18 mouse cellular contexts compared by ENCODE assay signal in the genomic region with DNA sequence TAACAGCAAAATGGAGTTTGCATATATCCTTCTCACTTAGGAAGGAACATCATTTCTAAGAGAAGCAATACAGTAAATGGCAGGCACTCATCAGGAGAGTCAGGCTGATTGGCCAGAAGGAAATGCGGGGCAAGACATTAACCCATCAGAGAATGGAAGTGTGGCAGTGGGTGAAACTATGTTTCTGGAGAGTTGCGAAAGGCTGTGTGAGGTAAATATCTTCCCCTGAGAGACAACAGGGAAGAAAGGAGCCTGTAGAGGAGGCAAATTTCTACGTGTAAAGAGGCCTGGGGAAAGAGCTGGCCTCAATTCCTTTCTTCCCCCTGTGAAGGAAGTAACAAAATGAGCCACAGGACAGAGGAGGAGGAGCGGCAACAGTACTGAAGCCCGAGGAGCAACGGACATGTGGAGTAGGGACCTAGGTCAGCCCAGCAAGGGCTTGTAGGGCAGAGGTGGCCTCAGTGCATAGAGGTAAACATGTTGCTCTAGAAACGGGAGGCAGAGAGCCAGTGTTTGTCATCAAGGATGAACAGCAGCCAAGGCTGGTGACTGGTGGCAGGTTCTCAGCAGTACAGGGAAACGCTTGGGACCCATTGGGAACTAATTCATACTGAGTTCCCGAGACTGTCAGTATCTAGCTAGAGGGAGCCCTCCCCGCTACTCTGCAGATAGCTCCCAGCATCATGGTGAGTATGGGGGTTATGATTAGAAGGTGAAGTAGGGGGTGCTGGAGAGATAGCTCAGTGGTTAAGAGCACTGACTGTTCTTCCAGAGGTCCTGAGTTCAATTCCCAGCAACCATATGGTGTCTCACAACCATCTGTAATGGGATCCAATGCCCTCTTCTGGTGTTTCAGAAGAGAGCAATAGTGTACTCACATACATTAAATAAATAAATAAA. TPM values are rescaled to one million over a fixed set of nuclear protein-coding genes. Genes with fewer than 3 reads are reported as not detected.
DNase-seq lines count a peak whose midpoint lies in the region; ATAC-seq and TF ChIP-seq lines count a peak whose summit lies in the region.
"Had no signal": no experiment of that assay in that cellular context is flagged by ENCODE, and none has a peak within 500 bp of the region (broad histone marks: within the 10 kb centered on the region; RNA-seq: fewer than 3 reads in every experiment).

No protein-coding gene starts in this region.

- H3K27ac ChIP-seq in liver, adult 2 months (replicated peaks; ENCODE audit: insufficient read depth, low read depth, low read length) = no peak overlapping the region
- peak overlapping the region; percentile 99 for H3K27ac ChIP-seq in brown adipose tissue, adult 24 weeks (replicated peaks; ENCODE audit: low read depth, low read length)
- H3K27ac ChIP-seq in liver, embryonic 12.5 days = peak overlapping the region; percentile 73
- H3K27ac ChIP-seq: gastrocnemius, adult 2 months; heart, adult 2 months; hindbrain, embryonic 13.5 days; intestine, embryonic 15.5 days; left cerebral cortex, adult 2 months; limb, embryonic 13.5 days; neural tube, embryonic 15.5 days; stomach, embryonic 15.5 days had no signal

- TF ChIP-seq POLR2A in liver, adult 2 months (IDR thresholded peaks at IDR 0.05; ENCODE audit: extremely low read depth, insufficient read depth, low read length) = no peak

- peak overlapping the region; percentile 51 for H3K4me2 ChIP-seq in liver, embryonic 12.5 days
- H3K4me2 ChIP-seq: hindbrain, embryonic 13.5 days; intestine, embryonic 15.5 days; limb, embryonic 13.5 days; neural tube, embryonic 15.5 days; stomach, embryonic 15.5 days had no signal

- H3K4me1 ChIP-seq in liver, adult 2 months (ENCODE audit: control insufficient read depth, insufficient read depth, low read length) = peaks cover 6% of the 10 kb centered on the region
- H3K4me1 ChIP-seq in brown adipose tissue, adult 24 weeks (ENCODE audit: control insufficient read depth, insufficient read depth, insufficient read length, low read length) = no peaks in the 10 kb centered on the region
- peaks cover 42% of the 10 kb centered on the region for H3K4me1 ChIP-seq in liver, embryonic 12.5 days
- H3K4me1 ChIP-seq: stomach, embryonic 15.5 days had no signal

- peak; percentile 27; the same call in 1 of the 2 replicates for TF ChIP-seq CTCF in liver, adult 2 months (IDR thresholded peaks at IDR 0.05; ENCODE audit: low read depth, low read length)

- ATAC-seq in liver, embryonic 12.5 days = peak; percentile 14; the same call in 1 of the 2 replicates
- ATAC-seq: forebrain, embryonic 16.5 days; intestine, embryonic 15.5 days had no signal

- peak; percentile 91 for DNase-seq in liver, adult 2 months (ENCODE audit: extremely low read depth, low read depth, low spot score)
- DNase-seq in liver = no peak
- DNase-seq in thymus, postnatal 4 days = peak; percentile 52
- no peak for DNase-seq in cerebellum, adult 11-12 months
- no peak for DNase-seq in natural killer cell, adult 2 months (ENCODE audit: low spot score in 2 of 2)
- DNase-seq: cerebellum, adult 9-10 months; gastrocnemius, adult 2 months; lung, postnatal 10 days had no signal

- H3K36me3 ChIP-seq in liver, adult 2 months (ENCODE audit: control insufficient read depth, insufficient read depth, low read length) = no peaks in the 10 kb centered on the region
- H3K36me3 ChIP-seq in liver, embryonic 12.5 days = no peaks in the 10 kb centered on the region
- H3K36me3 ChIP-seq: hindbrain, embryonic 13.5 days; intestine, embryonic 15.5 days; limb, embryonic 13.5 days; neural tube, embryonic 15.5 days; stomach, embryonic 15.5 days had no signal

- no peaks in the 10 kb centered on the region for H3K27me3 ChIP-seq in liver, adult 2 months (ENCODE audit: control insufficient read depth, insufficient read depth, low read length)
- H3K27me3 ChIP-seq in liver, embryonic 12.5 days (replicated peaks) = 0 out of 2 replicates have a peak, but pooled peaks cover 3% of the 10 kb centered on the region
- H3K27me3 ChIP-seq: hindbrain, embryonic 13.5 days; intestine, embryonic 15.5 days; limb, embryonic 13.5 days; neural tube, embryonic 15.5 days; stomach, embryonic 15.5 days had no signal

- no peak overlapping the region for H3K4me3 ChIP-seq in liver, adult 2 months (ENCODE audit: insufficient read depth, low read depth, low read length)
- no peak overlapping the region for H3K4me3 ChIP-seq in brown adipose tissue, adult 24 weeks (ENCODE audit: insufficient read depth, low read depth, low read length)
- no peak overlapping the region for H3K4me3 ChIP-seq in liver, embryonic 12.5 days
- H3K4me3 ChIP-seq: gastrocnemius, adult 2 months; heart, adult 2 months; hindbrain, embryonic 13.5 days; intestine, embryonic 15.5 days; left cerebral cortex, adult 2 months; limb, embryonic 13.5 days; neural tube, embryonic 15.5 days; stomach, embryonic 15.5 days had no signal

- H3K79me2 ChIP-seq in liver, adult 2 months (ENCODE audit: control insufficient read depth, insufficient read depth, low read length) = no peaks in the 10 kb centered on the region

- 33% methylated on average over 10 of the region's 10 CpGs for WGBS in liver, adult 2 months
- 66% methylated on average over 10 of the region's 10 CpGs for WGBS in liver, embryonic 12.5 days (ENCODE audit: insufficient replicate concordance)

- no peaks in the 10 kb centered on the region for H3K9me3 ChIP-seq in liver, embryonic 12.5 days (replicated peaks)
- H3K9me3 ChIP-seq: hindbrain, embryonic 13.5 days; intestine, embryonic 15.5 days; limb, embryonic 13.5 days; neural tube, embryonic 15.5 days; stomach, embryonic 15.5 days had no signal

- no peak overlapping the region for H3K9ac ChIP-seq in liver, adult 2 months (ENCODE audit: low read depth, low read length)
- H3K9ac ChIP-seq in liver, embryonic 12.5 days = no peak overlapping the region
- H3K9ac ChIP-seq: hindbrain, embryonic 13.5 days; intestine, embryonic 15.5 days; limb, embryonic 13.5 days; neural tube, embryonic 15.5 days; stomach, embryonic 15.5 days had no signal

RNA-seq across cellular contexts. Expression of a gene that starts 48.4 kb away (rescaled TPM):
- 17.0 and 17.1 TPM in 2 replicates for total RNA-seq in liver, adult 2 months (2014; rRNA removed)
- 4.8 and 6.2 TPM in 2 replicates for polyA plus RNA-seq in liver, adult 2 months (2012; rRNA removed)
- 12.2 and 20.9 TPM in 2 replicates for polyA plus RNA-seq in brown adipose tissue, adult 24 weeks (2012; ENCODE audit: insufficient read depth, insufficient read length, missing spikeins)
- 32.5 and 37.1 TPM in 2 replicates for polyA plus RNA-seq in liver, embryonic 12.5 days (2016; fragmentation: Nextera tagmentation; extraction: Ambion mirVana)

RNA-seq across cellular contexts. Expression of a gene that starts 48.6 kb away (rescaled TPM):
- total RNA-seq in liver, adult 2 months (2014; rRNA removed) = 106 and 131 TPM in 2 replicates
- 17.1 and 21.0 TPM in 2 replicates for polyA plus RNA-seq in liver, adult 2 months (2012; rRNA removed)
- polyA plus RNA-seq in brown adipose tissue, adult 24 weeks (2012; ENCODE audit: insufficient read depth, insufficient read length, missing spikeins) = 51.1 and 59.6 TPM in 2 replicates
- polyA plus RNA-seq in liver, embryonic 12.5 days (2016; fragmentation: Nextera tagmentation; extraction: Ambion mirVana) = 682 and 741 TPM in 2 replicates

Comparison
In these comparisons a context has a peak if more than half of its experiments do, and no peak if none do; other contexts are left out.
1. DNase-seq: peak in liver, adult 2 months (single experiment) and thymus, postnatal 4 days (single experiment); none in liver (single experiment), cerebellum, adult 11-12 months (single experiment) and natural killer cell, adult 2 months (0 of 2).
2. RNA of a gene that starts 48.6 kb away (polyA plus RNA-seq): 682 to 741 TPM in liver, embryonic 12.5 days; 51.1 to 59.6 TPM in brown adipose tissue, adult 24 weeks and 17.1 to 21.0 TPM in liver, adult 2 months; every median in the first group is over 10 times any median in the second.